Mouse (Mus musculus): ENCODE results near the gene Ppp2r3c. TPM values are rescaled to one million over a fixed set of nuclear protein-coding genes. Genes with fewer than 3 reads are reported as not detected.
"Not testable (repeated sequence)": the region's sequence is repeated elsewhere in the genome, so short reads cannot be mapped to it uniquely, and the experiment has no call there.

The Ppp2r3c gene
- total RNA-seq (2017) = 26.2 and 30.3 TPM in 2 replicates

DNA sequence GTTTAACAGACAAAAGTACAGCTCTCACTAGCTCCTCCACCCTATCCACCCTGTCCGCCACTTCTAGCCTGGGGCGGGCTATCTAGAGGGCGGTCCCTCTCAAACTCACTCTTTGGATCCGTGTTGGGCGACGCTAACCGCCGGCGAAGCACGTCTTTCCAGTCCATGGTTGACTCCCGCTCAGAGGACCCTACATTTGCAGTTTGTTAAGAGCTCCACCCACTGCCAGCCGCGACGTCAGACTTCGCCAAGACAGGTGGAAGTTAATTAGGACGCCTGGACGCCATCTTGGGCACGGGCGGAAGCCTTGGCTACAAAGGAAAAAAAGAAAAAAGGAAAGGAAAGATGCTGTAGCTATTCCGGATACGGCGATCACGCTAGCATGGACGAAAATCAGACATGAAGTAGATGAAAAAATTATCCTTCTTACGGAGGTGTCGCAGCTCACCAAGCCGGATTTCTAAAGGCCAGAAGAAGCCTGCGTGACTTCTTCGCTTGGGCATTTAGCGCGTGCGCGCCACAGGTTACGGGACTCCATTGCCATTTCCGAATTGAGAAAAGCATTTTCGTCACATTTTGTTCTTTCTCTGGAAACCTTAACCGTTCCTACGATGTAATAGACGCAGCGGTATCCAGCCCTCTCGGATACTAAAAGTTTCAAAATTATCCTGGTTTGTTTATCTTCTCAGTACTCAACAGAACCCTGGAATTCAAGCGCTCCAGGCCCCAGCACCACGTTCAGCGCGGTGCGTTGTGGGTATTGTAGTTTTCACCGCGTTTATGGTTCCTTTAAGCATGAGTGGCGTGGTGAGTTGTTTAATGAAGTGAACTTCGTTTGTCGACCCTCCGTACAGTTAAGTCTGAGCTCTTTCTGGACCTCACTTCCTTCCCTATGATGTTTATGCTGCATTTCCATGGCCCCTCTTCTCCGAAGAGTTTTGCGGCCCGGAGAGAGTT is at the start of gene Ppp2r3c:
Gene Ppp2r3c (minus strand): TSS at position 514 of the 957 bp plus-strand sequence.
- ATAC-seq (replicated peaks in 1 of 2; ENCODE audit: insufficient read depth in 1 of 2, low FRiP score in 2 of 2, low TSS enrichment in 1 of 2, low read depth in 1 of 2, poor library complexity in 2 of 2, severe bottlenecking in 2 of 2) = peak; percentile 94

DNA sequence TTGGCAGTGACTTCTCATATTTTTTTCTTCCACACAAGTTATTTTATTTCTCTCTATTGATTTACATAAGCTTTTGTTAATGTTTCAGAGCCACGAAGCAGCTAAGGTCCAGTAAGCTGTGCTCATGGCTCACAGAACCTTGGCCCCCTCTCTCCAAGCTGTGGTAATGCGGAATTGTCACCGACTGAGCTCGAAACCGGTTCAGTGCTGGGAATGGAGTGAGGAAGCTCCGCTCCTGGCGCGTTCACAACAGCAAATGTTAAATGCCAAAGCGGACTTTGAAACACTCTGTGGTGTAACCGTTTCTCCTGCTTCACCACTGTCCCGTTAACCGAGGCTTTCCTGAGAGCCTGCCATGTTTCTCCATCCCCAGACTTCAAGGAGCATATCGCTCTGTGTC is 41.8 kb upstream of the Ppp2r3c start:
- ATAC-seq (replicated peaks in 1 of 2; ENCODE audit: insufficient read depth in 1 of 2, low FRiP score in 2 of 2, low TSS enrichment in 1 of 2, low read depth in 1 of 2, poor library complexity in 2 of 2, severe bottlenecking in 2 of 2) = peak; percentile 68 to 76

DNA sequence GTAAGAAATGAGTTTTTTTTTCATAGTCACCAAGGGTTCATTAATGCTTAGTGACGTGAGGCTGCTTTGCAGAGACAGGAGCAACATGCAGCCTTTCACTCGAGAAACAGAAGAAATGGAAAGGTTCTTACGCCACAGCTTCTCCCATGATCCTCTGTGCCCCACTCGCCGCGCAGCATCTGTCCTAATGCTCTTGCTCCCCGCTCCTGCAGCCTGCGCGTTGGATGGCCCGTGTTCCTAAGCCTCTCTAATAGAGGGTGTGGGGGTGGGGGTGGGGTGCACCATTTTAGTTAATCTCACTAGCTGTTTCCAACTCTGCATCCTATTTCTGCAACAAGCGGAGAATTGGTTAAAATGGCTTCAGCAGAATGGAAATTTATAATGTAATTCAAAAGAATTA is 41.2 kb upstream of the Ppp2r3c start:
- no peak for ATAC-seq (replicated peaks in 1 of 2; ENCODE audit: insufficient read depth in 1 of 2, low FRiP score in 2 of 2, low TSS enrichment in 1 of 2, low read depth in 1 of 2, poor library complexity in 2 of 2, severe bottlenecking in 2 of 2)

DNA sequence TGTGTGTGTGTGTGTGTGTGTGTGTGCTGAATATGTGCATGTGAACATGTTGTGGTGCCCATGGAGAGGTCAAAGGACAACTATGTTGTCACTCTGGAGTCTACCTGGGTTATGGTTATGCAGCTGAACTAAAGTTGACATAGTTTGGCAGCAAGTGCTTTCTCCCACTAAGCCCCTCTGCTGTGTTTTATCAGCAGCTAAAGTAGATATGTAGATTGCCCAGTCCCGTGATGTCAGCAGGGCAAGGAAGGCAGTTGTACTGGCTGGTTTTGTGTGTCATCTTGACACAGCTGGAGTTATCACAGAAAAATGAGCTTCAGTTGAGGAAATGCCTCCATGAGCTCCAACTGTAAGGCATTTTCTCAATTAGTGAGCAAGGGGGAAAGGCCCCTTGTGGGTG is 40.2 kb upstream of the Ppp2r3c start:
- not testable (repeated sequence) for ATAC-seq (replicated peaks in 1 of 2; ENCODE audit: insufficient read depth in 1 of 2, low FRiP score in 2 of 2, low TSS enrichment in 1 of 2, low read depth in 1 of 2, poor library complexity in 2 of 2, severe bottlenecking in 2 of 2)

DNA sequence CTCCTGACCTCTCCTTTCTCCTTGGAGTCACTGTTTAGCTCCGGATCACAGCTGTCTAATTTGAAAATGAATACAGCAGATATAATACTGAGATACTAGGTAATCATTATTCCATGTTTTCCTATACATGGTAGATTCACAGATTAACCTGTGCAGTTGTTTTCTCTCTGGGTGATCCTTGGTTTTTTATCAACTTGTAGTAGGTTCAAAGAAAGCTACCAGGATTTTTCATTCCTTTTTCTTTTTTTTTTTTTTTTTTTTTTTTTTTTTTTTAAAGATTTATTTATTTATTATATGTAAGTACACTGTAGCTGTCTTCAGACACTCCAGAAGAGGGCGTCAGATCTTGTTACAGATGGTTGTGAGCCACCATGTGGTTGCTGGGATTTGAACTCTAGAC is 35.7 kb upstream of the Ppp2r3c start:
- not testable (repeated sequence) for ATAC-seq (replicated peaks in 1 of 2; ENCODE audit: insufficient read depth in 1 of 2, low FRiP score in 2 of 2, low TSS enrichment in 1 of 2, low read depth in 1 of 2, poor library complexity in 2 of 2, severe bottlenecking in 2 of 2)

- no peak for ATAC-seq (replicated peaks in 1 of 2; ENCODE audit: insufficient read depth in 1 of 2, low FRiP score in 2 of 2, low TSS enrichment in 1 of 2, low read depth in 1 of 2, poor library complexity in 2 of 2, severe bottlenecking in 2 of 2)
Measured at GRCm38 (mm10) chr12:55333662-55334061, 30.9 kb upstream of the Ppp2r3c start.

DNA sequence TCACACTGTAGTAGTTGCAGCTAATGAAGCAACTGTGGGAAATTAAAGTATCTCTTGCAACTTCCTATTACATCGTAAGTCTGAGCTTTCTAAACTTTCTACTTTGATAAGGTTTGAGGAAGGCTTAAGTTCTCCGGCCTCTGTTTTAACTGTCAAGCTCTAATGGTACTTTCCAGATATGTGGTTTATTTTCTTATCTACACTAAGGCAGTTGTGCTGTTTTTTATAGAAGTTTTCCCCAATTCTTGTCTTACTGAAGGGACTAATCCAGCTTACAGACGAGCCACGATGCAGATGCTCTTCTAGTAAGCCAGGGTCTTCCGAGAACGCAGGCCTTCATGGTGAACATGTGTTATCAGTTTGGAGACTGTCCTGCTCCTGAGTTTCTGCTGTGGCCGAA is 26.6 kb upstream of the Ppp2r3c start:
- no peak for ATAC-seq (replicated peaks in 1 of 2; ENCODE audit: insufficient read depth in 1 of 2, low FRiP score in 2 of 2, low TSS enrichment in 1 of 2, low read depth in 1 of 2, poor library complexity in 2 of 2, severe bottlenecking in 2 of 2)

DNA sequence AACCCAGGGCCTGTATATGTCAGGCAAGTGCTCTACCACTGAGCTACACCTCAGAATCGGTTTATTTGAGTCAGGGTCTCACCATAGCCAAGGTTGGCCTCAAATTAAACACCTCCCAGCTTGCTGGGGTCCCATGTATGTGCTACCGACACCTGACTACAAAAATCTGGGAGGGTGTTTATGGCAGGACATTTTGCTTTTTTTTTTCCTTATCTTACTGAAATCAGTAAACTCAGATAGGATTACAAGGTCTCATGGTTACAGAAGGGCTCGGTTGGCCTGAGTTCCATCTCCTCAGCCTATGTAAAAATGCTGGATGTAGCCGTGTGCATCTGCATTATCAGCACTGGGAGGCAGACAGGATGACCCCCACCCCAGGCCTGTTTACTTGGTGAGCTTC is 26.0 kb upstream of the Ppp2r3c start:
- ATAC-seq (replicated peaks in 1 of 2; ENCODE audit: insufficient read depth in 1 of 2, low FRiP score in 2 of 2, low TSS enrichment in 1 of 2, low read depth in 1 of 2, poor library complexity in 2 of 2, severe bottlenecking in 2 of 2) = no peak

GRCm38 (mm10) chr12:55325702-55326101 is 22.9 kb upstream of the Ppp2r3c start:
- no peak for ATAC-seq (replicated peaks in 1 of 2; ENCODE audit: insufficient read depth in 1 of 2, low FRiP score in 2 of 2, low TSS enrichment in 1 of 2, low read depth in 1 of 2, poor library complexity in 2 of 2, severe bottlenecking in 2 of 2)

GRCm38 (mm10) chr12:55321642-55322291 is 19.0 kb upstream of the Ppp2r3c start:
- no peak for ATAC-seq (replicated peaks in 1 of 2; ENCODE audit: insufficient read depth in 1 of 2, low FRiP score in 2 of 2, low TSS enrichment in 1 of 2, low read depth in 1 of 2, poor library complexity in 2 of 2, severe bottlenecking in 2 of 2)

DNA sequence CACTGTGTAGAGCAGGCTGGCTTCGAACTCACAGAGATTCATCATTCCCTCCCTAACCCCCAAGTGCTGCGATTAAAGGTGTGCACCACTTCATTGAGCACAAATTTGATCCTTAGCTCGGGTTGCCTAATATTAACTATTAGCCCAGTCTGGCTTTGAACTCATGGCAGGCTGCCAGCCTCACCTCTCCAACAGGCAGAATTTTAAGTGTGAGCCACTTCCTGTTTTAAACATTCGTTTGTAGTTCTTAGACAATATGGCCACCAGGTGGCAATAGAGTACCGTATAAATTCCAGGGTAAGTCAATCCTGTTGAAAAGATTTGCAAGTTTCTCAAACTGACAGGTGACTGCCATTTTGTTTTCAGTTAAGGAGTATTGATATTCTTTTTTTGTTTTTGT is 12.4 kb upstream of the Ppp2r3c start:
- ATAC-seq (replicated peaks in 1 of 2; ENCODE audit: insufficient read depth in 1 of 2, low FRiP score in 2 of 2, low TSS enrichment in 1 of 2, low read depth in 1 of 2, poor library complexity in 2 of 2, severe bottlenecking in 2 of 2) = peak; percentile 71 to 85

DNA sequence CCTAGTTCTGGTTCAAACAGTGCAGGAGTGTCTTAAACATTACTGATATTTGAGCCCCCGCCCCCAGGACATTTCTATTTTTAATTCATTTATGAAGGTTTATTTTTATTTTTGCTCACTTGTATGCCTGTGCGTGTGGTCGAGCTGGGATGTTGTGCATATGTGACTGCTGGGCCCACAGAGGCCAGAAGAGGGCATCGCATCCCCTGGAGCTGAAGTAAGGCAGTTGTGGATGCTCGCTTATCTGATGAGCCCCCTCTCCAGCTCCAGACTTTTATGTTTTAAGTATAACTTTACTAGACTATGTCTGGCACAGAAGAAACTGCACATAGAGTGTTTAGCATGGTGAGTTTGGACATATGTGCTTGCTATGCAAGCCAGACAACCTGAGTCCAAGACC is 11.1 kb upstream of the Ppp2r3c start:
- ATAC-seq (replicated peaks in 1 of 2; ENCODE audit: insufficient read depth in 1 of 2, low FRiP score in 2 of 2, low TSS enrichment in 1 of 2, low read depth in 1 of 2, poor library complexity in 2 of 2, severe bottlenecking in 2 of 2) = no peak

- no peak for ATAC-seq (replicated peaks in 1 of 2; ENCODE audit: insufficient read depth in 1 of 2, low FRiP score in 2 of 2, low TSS enrichment in 1 of 2, low read depth in 1 of 2, poor library complexity in 2 of 2, severe bottlenecking in 2 of 2)
Measured at GRCm38 (mm10) chr12:55311841-55312240, 9.0 kb upstream of the Ppp2r3c start.

DNA sequence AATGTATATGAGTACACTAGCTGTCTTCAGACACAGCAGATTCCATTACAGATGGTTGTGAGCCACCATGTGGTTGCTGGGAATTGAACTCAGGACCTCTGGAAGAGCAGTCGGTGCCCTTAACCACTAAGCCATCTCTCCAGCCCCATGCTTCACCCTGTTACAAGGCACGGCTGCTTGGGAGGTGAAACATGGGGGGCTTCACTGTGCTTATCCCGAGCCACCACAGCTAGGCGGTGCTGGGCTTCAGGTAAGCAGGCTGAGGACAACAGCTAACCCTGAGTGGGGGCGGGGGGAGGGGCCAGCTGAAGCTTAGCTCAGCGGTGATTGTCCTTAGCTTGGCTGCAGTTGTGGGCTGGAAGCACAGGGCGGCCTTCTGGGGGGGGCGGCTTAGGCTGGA is 6.7 kb upstream of the Ppp2r3c start:
- no peak for ATAC-seq (replicated peaks in 1 of 2; ENCODE audit: insufficient read depth in 1 of 2, low FRiP score in 2 of 2, low TSS enrichment in 1 of 2, low read depth in 1 of 2, poor library complexity in 2 of 2, severe bottlenecking in 2 of 2)

DNA sequence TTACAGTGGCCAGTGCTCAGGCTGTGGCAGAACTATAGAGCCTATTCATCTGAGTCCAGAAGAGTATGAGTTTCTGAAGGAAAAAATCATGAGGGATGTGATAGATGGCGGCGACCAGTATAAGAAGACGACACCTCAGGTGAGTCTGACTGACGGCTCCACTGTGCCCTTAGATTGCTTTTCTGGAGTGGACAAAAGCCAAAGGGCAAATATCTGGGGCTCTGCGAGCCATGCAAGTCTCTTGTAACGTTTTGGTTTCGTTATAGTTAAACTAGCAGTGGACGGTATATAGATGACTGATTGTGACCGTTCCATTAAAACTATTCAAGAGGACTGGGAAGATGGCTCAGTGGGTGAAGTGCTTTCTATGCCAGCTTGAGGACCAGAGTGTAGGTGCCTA is 5.9 kb upstream of the Ppp2r3c start:
- no peak for ATAC-seq (replicated peaks in 1 of 2; ENCODE audit: insufficient read depth in 1 of 2, low FRiP score in 2 of 2, low TSS enrichment in 1 of 2, low read depth in 1 of 2, poor library complexity in 2 of 2, severe bottlenecking in 2 of 2)

DNA sequence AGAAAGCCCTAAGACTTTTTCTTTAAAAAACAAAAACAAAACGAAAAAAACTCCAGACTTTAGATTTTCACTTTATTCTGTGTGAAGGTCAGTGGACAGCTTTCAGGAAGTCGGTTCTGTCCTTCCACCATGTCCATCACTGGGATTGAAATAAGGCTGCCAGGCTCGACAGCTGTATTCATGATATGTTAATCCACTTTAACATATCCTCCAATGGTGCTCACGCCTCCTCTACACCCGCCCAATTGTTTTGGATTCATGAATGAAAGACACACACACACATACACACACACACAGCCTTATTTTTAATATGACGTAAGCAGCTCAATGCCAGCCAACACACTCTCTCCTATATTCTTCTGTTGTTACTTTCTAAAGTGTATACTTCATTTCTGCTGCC is 4.8 kb upstream of the Ppp2r3c start:
- no peak for ATAC-seq (replicated peaks in 1 of 2; ENCODE audit: insufficient read depth in 1 of 2, low FRiP score in 2 of 2, low TSS enrichment in 1 of 2, low read depth in 1 of 2, poor library complexity in 2 of 2, severe bottlenecking in 2 of 2)

DNA sequence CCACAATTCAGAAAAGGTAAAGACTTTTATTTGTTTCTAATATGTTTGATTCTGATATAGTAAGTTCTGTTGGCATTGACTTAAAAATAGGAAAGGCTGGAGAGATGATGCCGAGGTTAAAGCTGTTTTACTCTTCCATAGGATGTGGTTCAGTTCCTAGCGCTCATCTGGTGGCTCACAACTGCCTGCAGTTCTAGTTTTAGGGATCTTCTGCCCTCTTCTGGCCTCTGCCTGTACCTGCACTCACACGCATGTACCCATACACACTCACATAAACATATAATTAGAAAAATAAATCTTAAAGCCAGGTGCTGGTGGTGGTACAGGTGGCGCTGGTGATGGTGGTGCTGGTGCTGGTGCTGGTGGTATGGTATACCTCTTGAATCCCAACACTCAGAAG is 3.6 kb upstream of the Ppp2r3c start:
- no peak for ATAC-seq (replicated peaks in 1 of 2; ENCODE audit: insufficient read depth in 1 of 2, low FRiP score in 2 of 2, low TSS enrichment in 1 of 2, low read depth in 1 of 2, poor library complexity in 2 of 2, severe bottlenecking in 2 of 2)

GRCm38 (mm10) chr12:55301472-55302300 is 1.1 kb downstream of the Ppp2r3c start:
- 0 out of 4 replicates have a peak, but pooled peaks of 1 of the 2 experiments have one; percentile 9 for ATAC-seq (replicated peaks in 1 of 2; ENCODE audit: insufficient read depth in 1 of 2, low FRiP score in 2 of 2, low TSS enrichment in 1 of 2, low read depth in 1 of 2, poor library complexity in 2 of 2, severe bottlenecking in 2 of 2)
